ENCODE assay signal across 12 mouse cellular contexts in the genomic region with DNA sequence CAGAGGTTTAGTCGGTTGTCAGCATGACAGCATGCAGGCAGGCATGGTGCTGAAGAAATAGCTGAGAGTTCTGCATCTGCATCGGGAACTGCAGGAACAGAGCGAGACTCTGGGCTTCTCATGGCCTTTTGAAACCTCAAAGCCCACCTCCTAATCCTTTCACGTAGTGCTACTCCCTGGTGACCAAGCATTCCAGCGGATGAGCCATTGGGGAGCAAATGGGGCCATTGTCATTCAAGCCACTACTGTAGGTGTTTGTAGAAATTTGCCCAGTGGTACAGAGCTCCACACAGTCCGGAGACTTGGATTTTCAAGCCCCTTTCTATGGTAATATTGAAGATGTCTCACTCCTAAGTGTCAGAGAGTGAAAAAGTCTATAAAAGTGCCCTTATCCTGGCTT. TPM values are rescaled to one million over a fixed set of nuclear protein-coding genes. Genes with fewer than 3 reads are reported as not detected.
DNase-seq lines count a peak whose midpoint lies in the region; ATAC-seq lines count a peak whose summit lies in the region.
"Had no signal": no experiment of that assay in that cellular context is flagged by ENCODE, and none has a peak within 500 bp of the region (broad histone marks: within the 10 kb centered on the region; RNA-seq: fewer than 3 reads in every experiment).

No protein-coding gene starts in this region.

- no peak for DNase-seq in neural tube, embryonic 11.5 days (ENCODE audit: low spot score)
- no peak for DNase-seq in neural tube, embryonic 10.5 days (ENCODE audit: extremely low spot score, low spot score)
- DNase-seq in left cerebral cortex, postnatal 4 days, result no peak
- no peak for DNase-seq in cerebellum, postnatal 25 days
- DNase-seq in left cerebral cortex, postnatal 25 days (ENCODE audit: low spot score in 2 of 2), result no peak
- DNase-seq: heart, adult 11 months; thymus, adult 18-20 months had no signal

- no peaks in the 10 kb centered on the region for H3K9me3 ChIP-seq in neural tube, embryonic 11.5 days (ENCODE audit: control insufficient read depth, low read length)
- no peaks in the 10 kb centered on the region for H3K9me3 ChIP-seq in forebrain, embryonic 13.5 days (replicated peaks)
- no peaks in the 10 kb centered on the region for H3K9me3 ChIP-seq in limb, embryonic 15.5 days
- no peaks in the 10 kb centered on the region for H3K9me3 ChIP-seq in stomach, embryonic 15.5 days

- peak overlapping the region; percentile 81; the same call in 1 of the 2 replicates for H3K4me2 ChIP-seq in neural tube, embryonic 11.5 days (ENCODE audit: low read depth)
- peak overlapping the region; percentile 82 for H3K4me2 ChIP-seq in forebrain, embryonic 13.5 days
- H3K4me2 ChIP-seq in limb, embryonic 15.5 days, result peak overlapping the region; percentile 86; the same call in 1 of the 2 replicates
- peak overlapping the region; percentile 74 for H3K4me2 ChIP-seq in stomach, embryonic 15.5 days

- peak overlapping the region; percentile 82; the same call in 1 of the 2 replicates for H3K4me3 ChIP-seq in neural tube, embryonic 11.5 days (ENCODE audit: low read depth, low read length)
- peak overlapping the region; percentile 73; the same call in 1 of the 2 replicates for H3K4me3 ChIP-seq in forebrain, embryonic 13.5 days
- peak overlapping the region; percentile 79 for H3K4me3 ChIP-seq in limb, embryonic 15.5 days
- peak overlapping the region; percentile 71; the same call in 1 of the 2 replicates for H3K4me3 ChIP-seq in stomach, embryonic 15.5 days (replicated peaks)

- peaks cover 19% of the 10 kb centered on the region for H3K36me3 ChIP-seq in neural tube, embryonic 11.5 days (ENCODE audit: control insufficient read depth, insufficient read depth, low read length)
- H3K36me3 ChIP-seq in forebrain, embryonic 13.5 days (ENCODE audit: poor library complexity, severe bottlenecking), result peaks cover 45% of the 10 kb centered on the region
- peaks cover 45% of the 10 kb centered on the region for H3K36me3 ChIP-seq in limb, embryonic 15.5 days
- peaks cover 40% of the 10 kb centered on the region for H3K36me3 ChIP-seq in stomach, embryonic 15.5 days

- 58% methylated on average over 6 of the region's 6 CpGs for WGBS in neural tube, embryonic 11.5 days
- WGBS in forebrain, embryonic 13.5 days, result 45% methylated on average over 6 of the region's 6 CpGs
- WGBS in limb, embryonic 15.5 days, result 65% methylated on average over 6 of the region's 6 CpGs
- 69% methylated on average over 6 of the region's 6 CpGs for WGBS in stomach, embryonic 15.5 days

- no peak overlapping the region for H3K9ac ChIP-seq in neural tube, embryonic 11.5 days (ENCODE audit: low read length)
- H3K9ac ChIP-seq in forebrain, embryonic 13.5 days, result no peak overlapping the region; the same call in 1 of the 2 replicates
- no peak overlapping the region for H3K9ac ChIP-seq in limb, embryonic 15.5 days
- no peak overlapping the region for H3K9ac ChIP-seq in stomach, embryonic 15.5 days

- peaks cover 6% of the 10 kb centered on the region; the same call in 1 of the 2 replicates for H3K4me1 ChIP-seq in neural tube, embryonic 11.5 days (ENCODE audit: control insufficient read depth, insufficient read depth, low read length)
- H3K4me1 ChIP-seq in forebrain, embryonic 13.5 days, result peaks cover 18% of the 10 kb centered on the region
- H3K4me1 ChIP-seq in limb, embryonic 15.5 days, result peaks cover 8% of the 10 kb centered on the region; the same call in 1 of the 2 replicates
- H3K4me1 ChIP-seq in stomach, embryonic 15.5 days, result peaks cover 11% of the 10 kb centered on the region; the same call in 1 of the 2 replicates

- ATAC-seq in neural tube, embryonic 11.5 days (ENCODE audit: insufficient read depth, low FRiP score, low TSS enrichment), result no peak
- ATAC-seq in forebrain, embryonic 13.5 days, result no peak
- no peak for ATAC-seq in limb, embryonic 15.5 days (ENCODE audit: insufficient number of reproducible peaks, low FRiP score, low TSS enrichment, low read depth)
- ATAC-seq in stomach, embryonic 15.5 days (ENCODE audit: insufficient read depth, low FRiP score, low read depth), result no peak

- intact Hi-C loops in left cerebral cortex, postnatal 4 days (cut with DNase I), result no loop called here
- intact Hi-C loops in left cerebral cortex, postnatal 25 days (cut with DNase I), result loop anchor here (5.0 to 10.0 kb wide), 2 partner anchors 46 to 399 kb away; no protein-coding TSS in a partner anchor

- no peak overlapping the region for H3K27ac ChIP-seq in neural tube, embryonic 11.5 days (ENCODE audit: low read depth, low read length)
- no peak overlapping the region for H3K27ac ChIP-seq in forebrain, embryonic 13.5 days
- H3K27ac ChIP-seq in limb, embryonic 15.5 days, result no peak overlapping the region
- H3K27ac ChIP-seq in stomach, embryonic 15.5 days, result no peak overlapping the region

- H3K27me3 ChIP-seq in neural tube, embryonic 11.5 days (ENCODE audit: control insufficient read depth, insufficient read depth, low read length), result no peaks in the 10 kb centered on the region
- no peaks in the 10 kb centered on the region for H3K27me3 ChIP-seq in forebrain, embryonic 13.5 days
- no peaks in the 10 kb centered on the region for H3K27me3 ChIP-seq in limb, embryonic 15.5 days
- H3K27me3 ChIP-seq in stomach, embryonic 15.5 days (replicated peaks), result no peaks in the 10 kb centered on the region

RNA-seq across cellular contexts. Expression of a gene that starts 1.4 kb away (rescaled TPM):
- polyA plus RNA-seq in neural tube, embryonic 11.5 days (2014; fragmentation: Nextera tagmentation; extraction: Ambion mirVana), result 58.8 and 58.9 TPM in 2 replicates
- 60.5 and 76.5 TPM in 2 replicates for polyA plus RNA-seq in forebrain, embryonic 13.5 days (2015; fragmentation: Nextera tagmentation; extraction: Ambion mirVana)
- polyA plus RNA-seq in limb, embryonic 15.5 days (2015; fragmentation: Nextera tagmentation; extraction: Ambion mirVana), result 46.8 and 48.4 TPM in 2 replicates
- polyA plus RNA-seq in stomach, embryonic 15.5 days (2015; fragmentation: Nextera tagmentation; extraction: Ambion mirVana), result 50.7 and 57.7 TPM in 2 replicates
- 10 to 100 TPM; 50.3 to 63.4 TPM for total RNA-seq in left cerebral cortex, postnatal 4 days (2021)
- 10 to 100 TPM; 26.0 to 33.8 TPM for total RNA-seq in left cerebral cortex, postnatal 25 days (2021)

RNA-seq across cellular contexts. Expression of a gene that starts 6.6 kb away (rescaled TPM):
- polyA plus RNA-seq in neural tube, embryonic 11.5 days (2014; fragmentation: Nextera tagmentation; extraction: Ambion mirVana), result 0.23 and 0.40 TPM in 2 replicates
- 1.3 and 1.5 TPM in 2 replicates for polyA plus RNA-seq in forebrain, embryonic 13.5 days (2015; fragmentation: Nextera tagmentation; extraction: Ambion mirVana)
- 6.0 and 6.1 TPM in 2 replicates for polyA plus RNA-seq in limb, embryonic 15.5 days (2015; fragmentation: Nextera tagmentation; extraction: Ambion mirVana)
- 0.73 and 0.98 TPM in 2 replicates for polyA plus RNA-seq in stomach, embryonic 15.5 days (2015; fragmentation: Nextera tagmentation; extraction: Ambion mirVana)
- 1 to 10 TPM; 4.8 to 5.4 TPM for total RNA-seq in left cerebral cortex, postnatal 4 days (2021)
- 1 to 10 TPM; 4.8 to 6.6 TPM for total RNA-seq in left cerebral cortex, postnatal 25 days (2021)
- total RNA-seq: common myeloid progenitor, adult 5-6 weeks had no signal

RNA-seq across cellular contexts. Expression of a gene that starts 27.9 kb away (rescaled TPM):
- 8.2 and 10.4 TPM in 2 replicates for polyA plus RNA-seq in neural tube, embryonic 11.5 days (2014; fragmentation: Nextera tagmentation; extraction: Ambion mirVana)
- polyA plus RNA-seq in forebrain, embryonic 13.5 days (2015; fragmentation: Nextera tagmentation; extraction: Ambion mirVana), result 98.2 and 99.0 TPM in 2 replicates
- polyA plus RNA-seq in limb, embryonic 15.5 days (2015; fragmentation: Nextera tagmentation; extraction: Ambion mirVana), result 105 and 117 TPM in 2 replicates
- polyA plus RNA-seq in stomach, embryonic 15.5 days (2015; fragmentation: Nextera tagmentation; extraction: Ambion mirVana), result 73.7 and 81.7 TPM in 2 replicates
- total RNA-seq in left cerebral cortex, postnatal 4 days (2021), result 100 to 1,000 TPM; 172 to 173 TPM
- 100 to 1,000 TPM; 694 to 748 TPM for total RNA-seq in left cerebral cortex, postnatal 25 days (2021)

RNA-seq across cellular contexts. Expression of a gene that starts 32.2 kb away (rescaled TPM):
- polyA plus RNA-seq in neural tube, embryonic 11.5 days (2014; fragmentation: Nextera tagmentation; extraction: Ambion mirVana), result not detected in 2 replicates
- polyA plus RNA-seq in forebrain, embryonic 13.5 days (2015; fragmentation: Nextera tagmentation; extraction: Ambion mirVana), result not detected in 2 replicates
- polyA plus RNA-seq in limb, embryonic 15.5 days (2015; fragmentation: Nextera tagmentation; extraction: Ambion mirVana), result not detected in 2 replicates
- not detected in 2 replicates for polyA plus RNA-seq in stomach, embryonic 15.5 days (2015; fragmentation: Nextera tagmentation; extraction: Ambion mirVana)
- total RNA-seq in left cerebral cortex, postnatal 4 days (2021), result not detected
- not detected for total RNA-seq in left cerebral cortex, postnatal 25 days (2021)
- total RNA-seq: common myeloid progenitor, adult 5-6 weeks; left cerebral cortex, postnatal 36 days had no signal

RNA-seq across cellular contexts. Expression of a gene that starts 32.6 kb away (rescaled TPM):
- not detected in 2 replicates for polyA plus RNA-seq in neural tube, embryonic 11.5 days (2014; fragmentation: Nextera tagmentation; extraction: Ambion mirVana)
- polyA plus RNA-seq in forebrain, embryonic 13.5 days (2015; fragmentation: Nextera tagmentation; extraction: Ambion mirVana), result not detected in 2 replicates
- polyA plus RNA-seq in limb, embryonic 15.5 days (2015; fragmentation: Nextera tagmentation; extraction: Ambion mirVana), result not detected in 2 replicates
- polyA plus RNA-seq in stomach, embryonic 15.5 days (2015; fragmentation: Nextera tagmentation; extraction: Ambion mirVana), result 0.19 and 0.39 TPM in 2 replicates
- total RNA-seq in left cerebral cortex, postnatal 4 days (2021), result not detected
- total RNA-seq in left cerebral cortex, postnatal 25 days (2021), result not detected
- total RNA-seq: left cerebral cortex, postnatal 36 days had no signal
